Mouse (Mus musculus): ENCODE measurements around the gene Mmp3.

GRCm38 (mm10) chr9:7501138-7501537 lies 55.5 kb downstream of the Mmp3 start:
- TF ChIP-seq CTCF (conservative IDR thresholded peaks at IDR 0.05; ENCODE audit: low read length) = no peak
- TF ChIP-seq NANOG (IDR thresholded peaks at IDR 0.05; ENCODE audit: borderline replicate concordance, low read length) = no peak
- TF ChIP-seq POU5F1 (IDR thresholded peaks at IDR 0.05; ENCODE audit: borderline replicate concordance, low read length) = no peak

Data from E14TG2a.4 (cell line).